Mouse (Mus musculus) MEL-GATA-1-ER (cell line): ENCODE results near the gene Sema4g.
A peak's percentile ranks its signal among the peaks of the same experiment; 100 is the strongest.
"Not testable (repeated sequence)": the region's sequence is repeated elsewhere in the genome, so short reads cannot be mapped to it uniquely, and the experiment has no call there.

Source experiments
- DNase-seq: peaks from one replicate; pipeline ENCODE4 v3.0.0-alpha.2; 2012; ENCODE audit warnings: low read depth; ENCODE audit errors: extremely low read depth

The Sema4g gene

DNA sequence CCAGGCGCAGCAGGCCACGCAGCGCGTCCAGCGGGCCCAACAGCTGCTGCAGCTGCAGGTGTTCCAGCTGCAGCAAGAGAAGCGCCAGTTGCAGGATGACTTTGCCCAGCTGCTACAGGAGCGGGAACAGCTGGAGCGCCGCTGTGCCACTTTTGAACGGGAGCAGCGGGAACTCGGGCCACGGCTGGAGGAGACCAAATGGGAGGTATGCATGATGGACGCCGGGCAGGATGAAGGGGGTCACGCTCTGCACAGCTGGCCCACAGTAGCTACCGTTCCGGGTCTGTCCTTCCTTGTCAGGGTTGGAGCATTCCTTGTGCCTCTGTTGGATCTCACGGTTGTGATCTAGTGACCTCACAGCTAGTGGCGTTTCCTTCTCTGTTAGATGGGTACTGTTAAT lies 35.9 kb downstream of the Sema4g start:
- DNase-seq, result no peak

DNA sequence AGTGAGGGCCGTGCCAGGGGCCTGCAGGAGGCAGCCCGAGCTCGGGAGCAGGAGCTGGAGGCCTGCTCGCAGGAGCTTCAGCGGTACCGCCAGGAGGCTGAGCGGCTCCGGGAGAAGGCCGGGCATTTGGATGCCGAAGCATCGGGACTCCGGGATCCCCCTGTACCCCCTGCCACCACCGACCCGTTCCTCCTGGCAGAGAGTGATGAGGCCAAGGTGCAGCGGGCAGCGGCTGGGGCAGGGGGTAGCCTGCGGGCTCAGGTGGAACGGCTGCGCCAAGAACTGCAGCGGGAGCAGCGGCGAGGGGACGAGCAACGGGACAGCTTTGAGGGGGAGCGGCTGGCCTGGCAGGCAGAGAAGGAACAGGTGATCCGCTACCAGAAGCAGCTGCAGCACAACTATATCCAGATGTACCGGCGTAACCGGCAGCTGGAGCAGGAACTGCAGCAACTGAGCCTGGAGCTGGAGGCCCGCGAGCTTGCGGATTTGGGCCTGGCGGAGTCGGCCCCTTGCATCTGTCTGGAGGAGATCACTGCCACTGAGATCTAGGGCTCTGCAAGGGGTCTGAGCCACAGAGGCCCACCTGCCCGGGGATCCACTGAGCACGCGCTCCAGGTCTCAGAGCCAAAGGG lies 37.2 kb downstream of the Sema4g start:
- DNase-seq, result no peak

DNA sequence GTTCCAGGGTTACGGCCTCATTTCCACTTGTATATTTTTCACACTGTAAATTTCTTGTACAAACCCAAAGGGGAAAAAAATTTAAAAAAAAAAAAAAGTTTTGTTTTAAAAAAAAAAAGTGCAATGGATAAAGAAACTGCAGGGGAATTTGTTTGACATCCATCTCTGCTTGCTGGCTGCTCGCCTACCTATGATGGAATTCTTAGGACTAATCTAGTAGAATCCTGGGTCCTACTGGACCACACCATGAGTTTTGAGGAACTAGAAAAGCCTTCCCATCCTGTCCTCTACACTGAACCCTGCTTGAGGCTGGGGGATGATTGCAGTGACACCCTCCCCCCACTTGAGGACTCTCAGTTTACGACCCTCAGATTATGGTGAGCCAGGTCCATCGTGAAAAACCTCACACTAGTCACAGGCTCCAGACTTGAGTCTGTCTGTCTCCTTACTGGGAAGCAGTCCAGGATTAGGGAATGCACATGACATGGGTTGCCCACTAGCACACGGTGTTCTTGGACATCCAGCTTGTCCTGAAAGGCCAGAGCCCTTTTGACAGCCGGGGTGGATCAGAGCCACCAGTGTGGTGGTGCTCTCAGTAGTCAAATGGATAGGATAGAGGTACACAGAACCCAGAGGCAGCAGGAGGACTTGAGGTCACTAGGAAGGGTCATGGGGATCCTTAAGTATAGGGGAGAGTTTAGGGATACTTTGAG lies 38.2 kb downstream of the Sema4g start:
- no peak for DNase-seq

DNA sequence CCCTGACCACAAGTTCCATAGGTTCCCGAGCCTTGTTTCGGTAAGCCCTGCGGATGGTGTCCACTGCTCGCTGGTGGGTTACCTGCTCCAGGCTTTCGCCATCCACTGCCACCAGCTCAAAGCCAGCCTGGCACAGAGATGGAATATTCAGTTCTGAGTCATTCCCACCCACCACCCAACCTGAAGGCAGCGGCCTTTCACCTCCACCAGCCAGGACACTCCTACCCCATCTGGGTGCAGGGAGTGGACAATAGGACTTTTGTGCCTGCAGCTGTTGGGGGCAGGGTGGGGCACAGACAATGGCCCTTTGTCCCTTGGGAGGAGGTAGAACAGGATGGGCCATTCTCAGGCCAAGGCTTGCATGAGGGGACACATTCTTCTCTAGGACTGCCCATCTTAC lies 38.9 kb downstream of the Sema4g start:
- no peak for DNase-seq

DNA sequence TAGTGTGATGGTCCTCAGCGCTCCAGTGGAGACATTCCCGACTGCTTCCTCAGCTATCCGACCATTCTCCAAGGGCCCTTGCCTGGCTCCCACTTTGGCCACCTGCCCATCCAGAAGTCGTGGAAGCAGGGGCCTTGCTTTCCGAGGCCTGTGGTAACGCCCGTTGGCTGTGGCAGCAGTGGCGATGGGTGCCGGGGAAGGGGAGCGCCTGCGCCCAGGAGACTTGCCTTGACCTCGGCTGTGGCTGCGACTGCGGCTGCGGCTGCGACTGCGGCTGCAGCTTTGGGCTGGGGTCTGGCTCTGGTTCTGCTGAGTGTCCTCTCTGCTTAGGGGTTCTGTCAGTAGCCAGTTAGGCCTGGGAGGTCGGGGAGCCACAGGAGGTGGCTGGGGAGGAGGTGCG lies 39.8 kb downstream of the Sema4g start:
- DNase-seq, result no peak

DNA sequence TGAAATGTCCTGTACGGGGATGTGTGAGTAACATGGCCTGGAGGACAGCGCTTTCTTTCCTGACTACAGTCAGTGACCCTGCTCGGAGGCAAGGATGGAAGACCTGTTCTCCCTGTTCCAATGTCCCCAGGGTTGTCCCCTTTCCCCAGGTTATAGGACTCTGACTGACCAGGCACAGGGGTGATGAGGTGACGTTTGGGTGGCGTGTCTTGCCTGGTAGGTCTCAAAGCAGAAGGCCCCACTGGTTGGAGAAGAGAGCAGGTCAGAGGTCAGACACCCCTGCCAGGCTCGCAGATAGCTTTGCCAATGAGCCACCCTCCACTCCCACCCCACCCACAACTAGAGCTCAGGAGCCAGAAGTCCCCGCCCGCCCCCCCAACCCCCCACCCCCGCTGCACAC lies 40.7 kb downstream of the Sema4g start:
- no peak for DNase-seq

DNA sequence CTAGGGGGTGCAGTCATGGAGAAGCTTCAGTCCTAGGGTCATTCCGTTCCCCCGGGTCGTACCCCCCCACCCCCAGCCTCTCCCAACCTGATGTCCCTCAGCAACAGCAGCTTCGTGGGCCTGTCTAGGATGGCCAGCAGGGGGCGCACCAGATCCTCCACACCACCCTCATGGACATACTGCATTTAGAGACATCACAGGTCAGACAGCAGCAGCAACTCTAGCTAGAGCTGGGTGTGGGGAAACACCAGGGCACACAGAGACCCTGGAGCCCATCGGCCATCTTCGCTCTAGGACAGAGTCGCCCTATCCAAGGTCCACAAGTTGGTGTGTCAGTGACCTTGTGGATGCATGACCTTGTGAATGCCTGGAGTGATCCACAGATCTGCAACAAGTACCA lies 41.2 kb downstream of the Sema4g start:
- peak; percentile 71 for DNase-seq

DNA sequence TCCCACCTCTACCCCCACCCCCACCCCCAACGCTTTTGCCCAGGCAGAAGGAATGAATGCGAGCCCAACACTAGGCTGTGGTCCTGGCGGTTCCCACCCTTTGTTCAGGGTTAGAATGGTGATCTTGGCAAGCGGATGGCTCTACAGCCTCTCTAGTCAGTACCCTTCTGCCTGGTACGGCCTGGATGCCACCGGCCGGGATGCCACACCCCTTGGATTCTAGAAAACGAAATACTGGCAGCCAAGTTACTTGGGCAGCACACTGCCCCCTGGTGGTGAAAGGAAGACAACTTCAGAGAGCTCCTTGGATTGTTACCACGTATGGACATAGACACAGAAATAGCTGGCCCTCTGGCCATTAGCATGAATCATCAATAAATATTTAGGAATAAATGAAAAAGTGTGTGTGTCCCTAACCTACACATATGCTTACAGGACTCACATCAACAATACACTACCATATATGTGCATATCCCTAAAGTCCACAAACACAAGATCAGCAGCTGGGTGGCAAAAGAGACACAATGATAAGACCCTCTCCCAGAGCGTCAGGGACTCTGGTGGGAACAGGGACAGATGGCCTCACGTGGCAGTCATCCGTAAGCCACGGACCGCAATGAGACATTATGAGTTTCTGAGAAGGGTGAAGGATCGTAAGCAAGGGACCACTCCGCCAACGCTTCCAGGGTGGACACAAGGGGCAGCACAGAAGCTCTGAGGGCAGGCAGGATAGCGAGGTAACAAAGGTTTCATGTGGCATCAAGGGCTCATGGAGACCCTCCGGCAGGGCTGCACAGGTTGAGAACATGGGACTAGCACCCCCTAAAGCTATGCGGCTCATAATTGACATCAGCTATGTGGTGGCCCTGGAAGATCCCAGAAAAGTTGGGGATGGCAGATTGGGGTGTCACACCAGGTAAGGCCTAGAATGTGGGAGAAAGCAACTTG lies 42.1 kb downstream of the Sema4g start:
- DNase-seq, result peak; percentile 82

DNA sequence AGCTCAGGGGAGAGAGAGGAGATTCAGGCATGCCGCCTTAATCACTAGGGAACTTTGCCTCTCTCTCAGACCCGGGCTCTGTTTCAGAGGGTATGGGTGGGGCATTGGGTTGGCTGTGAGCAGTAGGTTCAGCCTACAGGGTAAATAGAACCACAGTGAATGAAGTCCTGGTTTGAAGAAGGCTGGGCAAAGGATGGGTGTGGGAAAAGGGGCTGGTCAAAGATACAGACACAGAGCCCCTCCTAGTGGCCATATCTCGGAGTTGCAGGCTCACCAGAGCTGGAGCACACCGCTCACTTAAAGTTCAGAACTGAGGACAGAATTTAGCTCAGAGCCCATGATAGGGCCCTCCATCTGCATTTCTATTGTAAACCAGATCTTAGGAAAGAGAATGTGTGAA lies 42.9 kb downstream of the Sema4g start:
- peak; percentile 80 for DNase-seq

DNA sequence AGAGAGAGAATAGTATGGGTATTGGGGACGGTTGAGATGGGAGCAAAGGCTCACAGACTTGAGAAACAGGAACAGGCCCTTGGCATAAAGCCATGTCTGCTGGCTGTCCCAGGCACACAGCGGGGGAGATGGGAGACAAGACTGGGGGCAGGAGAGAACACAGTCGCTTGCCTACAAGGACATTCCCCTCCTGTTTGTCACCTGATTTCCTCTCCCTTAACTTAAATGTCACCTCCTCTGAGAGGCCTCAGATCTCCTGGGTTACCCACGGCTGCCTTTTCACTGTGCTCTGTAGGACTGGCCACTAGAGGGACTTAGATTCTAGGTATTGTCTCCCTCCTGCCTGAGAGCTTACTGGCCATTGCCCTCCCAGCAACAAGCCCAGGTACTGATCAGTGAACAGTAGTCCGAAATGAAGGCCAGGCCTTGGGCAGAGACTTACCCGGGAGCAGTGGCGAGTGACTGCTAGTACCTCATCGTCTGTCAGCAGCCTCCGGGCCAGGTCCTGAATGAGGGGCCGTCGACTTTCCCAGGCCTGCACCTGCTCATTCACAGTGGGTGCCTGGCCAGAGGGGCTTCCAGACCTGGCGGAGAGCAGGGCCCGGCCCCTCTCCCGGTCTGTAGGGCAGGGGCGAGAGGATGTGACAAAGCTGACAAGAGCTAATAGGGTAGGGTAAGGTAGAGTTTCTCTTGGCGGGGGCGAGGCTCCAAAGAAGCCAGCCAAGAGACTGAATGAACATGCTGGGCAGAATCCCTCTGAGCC lies 43.9 kb downstream of the Sema4g start:
- DNase-seq, result peak; percentile 86

DNA sequence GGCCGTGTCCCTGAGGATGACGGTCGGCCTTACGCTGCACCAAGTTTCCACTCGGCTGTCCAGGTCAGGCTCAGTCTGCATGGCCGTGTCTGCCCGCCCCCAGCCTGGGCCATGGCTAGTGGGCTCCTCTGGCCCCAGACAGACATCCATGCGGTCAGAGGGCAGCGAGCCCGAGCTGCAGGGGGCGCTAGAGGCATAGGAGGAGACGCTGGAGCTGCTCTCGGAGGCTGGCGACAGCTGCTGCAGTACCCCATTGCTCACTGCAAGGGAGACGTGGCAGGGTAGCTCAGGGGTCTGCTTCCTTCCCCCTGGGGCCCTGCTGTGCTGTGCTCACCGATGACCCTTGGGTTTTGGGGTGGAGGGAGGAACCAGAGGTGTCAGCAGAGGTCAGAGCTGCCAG lies 48.0 kb downstream of the Sema4g start:
- DNase-seq, result no peak

DNA sequence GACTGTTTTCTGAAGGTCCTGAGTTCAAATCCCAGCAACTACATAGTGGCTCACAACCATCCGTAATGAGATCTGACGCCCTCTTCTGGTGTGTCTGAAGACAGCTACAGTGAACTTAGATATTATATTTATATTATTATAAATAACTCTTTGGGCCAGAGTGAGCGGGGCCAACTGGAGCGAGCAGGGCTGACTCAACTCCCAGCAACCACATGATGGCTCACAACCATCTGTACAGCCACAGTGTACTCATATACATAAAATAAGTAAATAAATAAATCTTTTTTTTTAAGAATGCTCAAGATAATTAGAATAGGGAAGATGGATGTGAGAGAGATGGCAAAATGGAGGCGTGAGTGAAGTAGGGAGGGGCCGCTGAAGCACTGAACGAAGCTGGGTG lies 49.3 kb downstream of the Sema4g start:
- DNase-seq, result not testable (repeated sequence)

DNA sequence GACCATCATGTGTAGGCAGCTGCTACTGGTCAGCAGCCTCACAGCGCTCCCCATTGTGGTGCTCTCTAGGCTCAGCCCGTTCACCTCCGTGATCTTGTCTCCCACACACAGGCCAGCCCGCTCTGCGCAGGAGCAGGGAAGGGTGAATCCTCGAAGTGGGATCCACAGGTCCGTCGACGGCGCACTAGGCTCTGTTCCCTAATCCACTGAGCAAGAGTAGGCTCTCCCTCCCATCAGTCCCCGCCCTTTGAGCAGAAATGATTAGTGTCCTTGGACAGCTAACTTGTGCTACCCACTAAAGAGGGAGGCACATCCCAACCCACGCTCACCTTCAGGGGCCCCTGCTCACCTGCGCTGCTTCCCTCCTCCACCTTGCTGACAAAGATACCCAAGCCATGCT lies 51.3 kb downstream of the Sema4g start:
- DNase-seq, result no peak

DNA sequence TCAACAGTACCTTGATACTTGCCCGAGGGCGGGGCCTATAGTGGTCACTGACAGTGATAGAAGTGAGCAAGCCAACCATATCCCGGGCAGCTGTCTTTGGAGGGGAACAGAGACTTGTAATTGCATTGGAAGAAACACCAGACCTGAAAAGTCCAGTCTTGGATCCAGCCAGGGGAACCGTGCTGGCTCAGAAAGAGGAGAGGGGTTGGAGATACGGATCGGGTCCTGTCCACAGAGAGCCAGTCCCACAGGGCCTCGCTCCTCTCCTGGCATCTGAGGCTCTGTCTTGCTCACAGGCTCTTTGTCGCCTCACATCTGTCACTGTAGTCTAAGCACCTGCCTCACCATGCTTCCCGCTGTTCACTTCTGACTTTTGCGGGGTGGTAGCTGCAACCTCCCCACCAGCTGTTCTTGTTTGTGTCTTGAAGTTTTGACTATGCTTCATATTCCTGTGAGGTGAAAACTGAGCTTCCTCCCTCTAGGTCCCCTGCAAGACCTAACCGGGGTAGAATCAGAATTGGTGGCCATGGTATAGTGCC lies 55.6 kb downstream of the Sema4g start:
- DNase-seq, result no peak

DNA sequence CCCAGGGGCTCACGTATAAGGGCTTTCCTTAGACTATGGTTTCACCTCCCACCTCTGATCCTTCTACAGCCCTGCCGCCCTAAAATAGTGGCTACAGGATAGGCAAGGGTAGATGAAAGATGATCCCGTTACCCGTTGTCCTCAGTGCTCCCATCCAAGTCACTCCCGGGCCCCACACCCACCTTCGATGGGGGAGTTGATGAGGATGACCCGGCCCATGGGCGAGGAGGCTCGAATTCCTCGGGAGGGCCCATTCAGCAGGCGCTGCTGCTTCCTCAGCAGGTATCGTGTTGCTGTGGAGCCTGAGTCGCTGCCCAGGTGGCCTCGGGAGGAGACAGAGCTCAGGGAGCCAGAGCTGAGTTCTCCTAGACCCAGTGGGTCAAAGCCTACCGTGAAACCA lies 56.3 kb downstream of the Sema4g start:
- DNase-seq, result no peak

DNA sequence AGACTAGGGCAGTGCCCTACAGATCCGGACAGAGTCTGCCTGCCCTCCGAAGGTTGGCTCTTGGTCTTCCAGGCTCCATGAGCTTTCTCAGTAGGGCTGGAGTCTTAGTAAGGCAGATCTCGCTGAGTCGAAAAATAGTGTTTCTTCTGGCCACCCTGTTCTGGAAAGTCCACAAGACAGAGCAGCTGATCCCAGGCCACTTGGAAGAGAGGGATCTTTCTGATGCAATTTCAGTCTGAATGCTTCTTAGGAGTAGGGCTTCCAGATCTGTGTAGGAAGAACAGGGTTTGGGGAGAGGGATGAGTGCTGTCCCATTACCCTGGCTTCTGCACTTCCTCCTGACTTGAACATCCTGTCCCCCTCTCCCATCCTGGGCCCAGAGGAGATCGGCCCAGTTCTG lies 56.8 kb downstream of the Sema4g start, which contains the start of gene Pdzd7:
TSS of gene Pdzd7 (minus strand) at position 67 of the 400 bp plus-strand sequence.
- DNase-seq, result no peak

DNA sequence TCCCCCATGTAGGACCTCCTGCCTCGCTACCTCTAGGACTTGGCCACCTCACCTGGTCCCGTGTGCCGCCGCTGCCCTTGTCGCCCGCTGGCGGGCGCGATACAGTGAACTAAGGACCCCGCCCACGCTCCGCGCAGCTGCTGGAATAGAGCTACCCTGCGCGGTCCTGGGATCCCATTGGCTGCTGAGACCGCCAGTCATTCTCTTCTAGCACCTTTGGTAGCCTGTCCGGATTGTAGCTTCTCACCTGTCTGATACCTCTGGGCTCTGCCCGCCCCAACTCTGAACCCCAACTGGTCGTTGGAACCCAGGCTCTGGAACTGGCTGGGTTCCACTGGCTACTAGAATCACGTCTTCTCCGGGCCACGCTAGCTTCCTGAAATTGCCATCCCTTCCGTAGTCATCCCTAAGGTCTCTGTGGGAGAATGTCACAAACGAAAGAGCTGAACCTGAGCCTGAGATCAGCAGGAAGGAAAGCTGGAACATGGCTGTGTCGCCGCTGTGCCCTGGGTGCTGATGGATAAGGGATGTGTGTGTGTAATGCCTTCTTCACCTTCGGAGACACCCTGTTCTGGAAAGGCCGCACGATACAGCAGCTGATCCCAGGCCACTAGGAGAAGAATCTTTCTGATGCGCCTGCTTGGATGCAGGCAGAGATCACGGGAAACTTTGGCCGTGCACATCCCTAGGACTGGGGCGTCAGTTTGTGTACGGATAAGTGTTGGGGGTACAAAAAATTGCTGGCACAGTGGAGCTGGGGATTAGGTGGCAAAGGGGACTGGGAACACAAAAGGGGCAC lies 57.8 kb downstream of the Sema4g start:
- peak; percentile 79 for DNase-seq

DNA sequence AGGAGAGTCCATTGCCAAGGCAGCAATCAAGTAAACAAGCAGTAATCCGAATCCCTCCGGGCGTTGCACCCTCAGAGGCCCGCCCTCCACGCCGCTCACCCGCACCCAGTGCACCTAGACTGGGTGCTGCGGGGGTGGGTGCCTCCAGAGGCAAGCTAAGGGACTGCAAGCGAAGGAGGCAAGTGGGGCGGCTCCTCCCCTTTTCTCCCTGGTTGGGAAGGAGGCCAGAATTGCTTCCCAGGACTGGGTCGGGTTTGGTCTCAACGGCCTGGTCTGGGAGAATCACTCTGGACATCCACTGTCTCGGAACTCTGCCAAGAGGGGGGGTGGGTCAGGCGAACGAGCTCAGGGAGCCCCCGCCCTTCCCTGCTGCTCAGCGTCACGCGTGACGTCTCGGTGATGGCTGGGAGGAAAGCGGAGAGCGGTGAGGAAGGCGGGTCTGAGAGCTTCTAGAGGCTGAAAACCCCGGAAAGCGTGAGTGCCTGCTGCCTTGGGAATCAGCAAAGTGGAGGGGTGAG lies 58.6 kb downstream of the Sema4g start, which contains the start of gene Sfxn3:
TSS of gene Sfxn3 (plus strand) at position 87 of the 518 bp plus-strand sequence.
- DNase-seq, result peak; percentile 77

DNA sequence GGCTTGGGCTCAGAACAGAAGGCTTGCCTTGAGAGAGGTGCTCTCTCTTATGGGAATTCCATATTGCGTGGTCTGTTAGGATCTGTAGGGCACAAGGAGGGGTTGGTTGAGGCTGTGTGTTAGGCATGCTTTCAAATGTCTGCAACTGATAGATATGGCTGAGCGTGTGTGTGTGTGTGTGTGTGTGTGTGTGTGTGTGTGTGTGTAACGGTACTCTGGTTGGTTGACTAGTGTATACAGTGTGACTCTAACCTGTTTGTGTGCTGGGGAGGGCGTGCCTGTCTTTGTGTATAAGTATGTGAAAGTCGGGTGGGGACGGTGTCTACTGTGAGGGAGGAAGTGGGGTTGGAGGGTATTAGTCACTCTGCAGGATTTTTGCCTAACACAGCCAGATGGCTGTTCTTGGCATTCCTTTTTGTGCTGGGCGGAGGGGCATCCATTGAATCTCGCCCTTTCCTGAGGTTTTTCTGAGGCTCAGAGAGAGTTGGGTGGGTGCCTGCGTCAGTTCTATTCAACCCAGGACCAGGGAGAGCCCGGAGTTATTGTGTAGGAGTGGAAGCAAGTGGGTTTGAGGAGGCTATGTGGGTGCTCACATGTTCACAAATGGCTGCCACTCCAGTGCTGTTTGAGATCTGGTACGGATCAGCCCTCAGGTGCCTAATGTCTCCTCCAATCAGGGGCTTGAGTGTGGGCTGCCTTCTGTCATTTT lies 59.2 kb downstream of the Sema4g start:
- DNase-seq, result peak; percentile 78
